Mouse (Mus musculus): ENCODE results near the gene Fxyd2. TPM values are rescaled to one million over a fixed set of nuclear protein-coding genes. Genes with fewer than 3 reads are reported as not detected.

Fxyd2 gene
- 1.2 and 1.7 TPM in 2 replicates for polyA plus RNA-seq (2015; fragmentation: Nextera tagmentation; extraction: Ambion mirVana)

DNA sequence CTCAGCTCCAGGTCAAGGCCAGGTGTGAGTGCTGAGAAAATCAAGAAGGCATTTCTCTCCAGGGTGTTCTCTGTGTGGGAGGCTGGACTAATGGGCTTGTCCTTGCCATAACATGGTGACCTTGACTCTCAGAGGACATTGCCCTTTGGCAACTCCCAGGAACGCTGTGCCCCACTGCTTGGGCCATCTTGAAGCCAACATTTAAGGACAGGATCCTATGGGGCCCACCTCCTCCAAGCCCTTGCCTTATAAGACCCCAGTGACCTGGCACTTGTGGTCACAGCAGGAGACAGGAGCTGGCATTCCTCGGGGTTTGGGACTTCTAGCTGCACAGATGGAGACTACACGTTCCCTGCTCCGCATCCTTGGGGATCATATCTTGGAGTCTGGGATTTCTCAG is at the start of gene Fxyd2:
Gene Fxyd2 (plus strand): TSS at position 236 of the 400 bp plus-strand sequence.
- peaks cover 4% of the 10 kb centered on the region; the same call in 1 of the 2 replicates for H3K27me3 ChIP-seq (replicated peaks; ENCODE audit: control insufficient read depth, insufficient read depth, low read length)
- WGBS = 83% methylated on average over 4 of the region's 4 CpGs
- H3K4me3 ChIP-seq (ENCODE audit: low read depth, low read length) = no peak within 1 kb of the TSS
- H3K4me1 ChIP-seq (replicated peaks; ENCODE audit: control insufficient read depth, insufficient read depth, low read length) = no peaks in the 10 kb centered on the region
- ATAC-seq = no peak
- H3K36me3 ChIP-seq (ENCODE audit: control insufficient read depth, insufficient read depth) = no peaks in the 10 kb centered on the region
- no peak within 1 kb of the TSS for H3K27ac ChIP-seq (ENCODE audit: low read depth, low read length)
- TF ChIP-seq CTCF (IDR thresholded peaks at IDR 0.05; ENCODE audit: low read depth) = no peak
- no peaks in the 10 kb centered on the region for H3K9me3 ChIP-seq (ENCODE audit: control insufficient read depth)
- H3K4me2 ChIP-seq (replicated peaks; ENCODE audit: low read depth) = no peak within 1 kb of the TSS
- H3K9ac ChIP-seq (ENCODE audit: low read depth, low read length) = no peak within 1 kb of the TSS

DNA sequence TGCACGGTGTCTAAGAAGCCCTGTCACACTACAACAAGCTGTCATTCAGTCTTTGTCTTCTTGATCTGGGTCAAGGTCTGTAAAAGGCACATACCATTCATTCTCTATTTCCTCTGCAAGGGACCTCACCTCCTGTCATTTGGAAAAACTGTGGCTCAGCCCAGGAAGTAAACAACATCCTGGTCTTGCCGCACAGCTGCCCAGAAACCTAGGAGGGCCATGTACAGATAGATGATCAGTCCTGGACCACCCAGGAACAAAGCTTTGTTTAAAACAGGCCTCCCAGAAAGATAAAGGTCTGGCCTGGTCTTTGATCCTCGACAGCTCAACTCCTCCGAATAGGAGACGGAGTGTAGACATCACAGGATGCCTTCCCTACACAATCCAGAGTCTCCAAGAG is 49.6 kb upstream of the Fxyd2 start:
- Histone ChIP-seq H3K27me3 (replicated peaks; ENCODE audit: control insufficient read depth, insufficient read depth, low read length) (no peaks in the 10 kb centered on the region), H3K4me1 (replicated peaks; ENCODE audit: control insufficient read depth, insufficient read depth, low read length) (no peaks in the 10 kb centered on the region), H3K9me3 (ENCODE audit: control insufficient read depth) (no peaks in the 10 kb centered on the region), H3K4me3 (ENCODE audit: low read depth, low read length) (no peak overlapping the region), H3K4me2 (replicated peaks; ENCODE audit: low read depth) (no peak overlapping the region), H3K9ac (ENCODE audit: low read depth, low read length) (no peak overlapping the region), H3K27ac (ENCODE audit: low read depth, low read length) (no peak overlapping the region), H3K36me3 (ENCODE audit: control insufficient read depth, insufficient read depth) (no peaks in the 10 kb centered on the region)
- WGBS = 26% methylated on average over 5 of the region's 5 CpGs
- no peak for ATAC-seq
- no peak for TF ChIP-seq CTCF (IDR thresholded peaks at IDR 0.05; ENCODE audit: low read depth)

DNA sequence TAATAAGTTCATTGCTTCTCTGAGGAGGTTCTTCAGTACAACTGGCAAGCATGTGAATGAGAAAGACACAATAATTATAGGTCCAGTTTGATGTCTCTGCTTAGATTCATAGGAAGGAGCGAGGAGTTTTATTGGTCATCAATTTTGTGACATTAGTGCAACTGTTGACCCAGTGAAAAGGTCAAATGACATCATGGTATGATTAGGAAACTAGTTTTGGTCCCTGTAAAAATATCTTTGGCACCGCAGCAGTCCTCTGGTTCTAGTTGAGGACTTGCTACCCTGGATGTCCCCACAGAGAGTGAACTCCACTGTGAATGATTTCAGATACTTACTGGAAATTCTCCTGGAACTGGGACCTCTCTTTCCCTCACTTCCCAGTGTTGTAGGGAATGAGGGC is 44.3 kb upstream of the Fxyd2 start:
- Histone ChIP-seq H3K4me1 (replicated peaks; ENCODE audit: control insufficient read depth, insufficient read depth, low read length) (no peaks in the 10 kb centered on the region), H3K27me3 (replicated peaks; ENCODE audit: control insufficient read depth, insufficient read depth, low read length) (no peaks in the 10 kb centered on the region), H3K4me2 (replicated peaks; ENCODE audit: low read depth) (no peak overlapping the region), H3K9ac (ENCODE audit: low read depth, low read length) (no peak overlapping the region), H3K9me3 (ENCODE audit: control insufficient read depth) (no peaks in the 10 kb centered on the region), H3K27ac (ENCODE audit: low read depth, low read length) (no peak overlapping the region), H3K4me3 (ENCODE audit: low read depth, low read length) (no peak overlapping the region), H3K36me3 (ENCODE audit: control insufficient read depth, insufficient read depth) (no peaks in the 10 kb centered on the region)
- TF ChIP-seq CTCF (IDR thresholded peaks at IDR 0.05; ENCODE audit: low read depth) = no peak
- WGBS = 81% methylated on average over 2 of the region's 2 CpGs
- no peak for ATAC-seq

DNA sequence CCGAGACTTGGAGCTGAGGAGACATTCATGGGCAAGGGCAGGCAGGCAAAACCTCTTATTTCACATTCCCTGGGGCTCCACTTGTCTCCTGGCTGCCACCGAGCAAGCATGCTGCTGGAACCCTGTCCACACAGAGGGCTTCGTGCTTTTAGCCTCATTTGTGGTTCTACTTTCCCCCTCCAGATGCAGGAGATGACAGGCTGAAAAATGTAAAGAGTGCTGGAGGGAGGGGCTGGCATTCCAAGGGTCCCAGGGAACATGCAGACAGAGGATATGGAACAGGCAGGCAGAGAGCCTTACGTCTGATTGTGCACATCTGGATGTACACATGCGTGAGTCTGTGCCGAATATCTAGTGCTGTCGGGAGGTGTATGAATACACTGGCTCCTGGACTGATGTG is 41.1 kb upstream of the Fxyd2 start:
- WGBS = 55% methylated on average over 7 of the region's 7 CpGs
- H3K4me1 ChIP-seq (replicated peaks; ENCODE audit: control insufficient read depth, insufficient read depth, low read length) = no peaks in the 10 kb centered on the region
- no peaks in the 10 kb centered on the region for H3K36me3 ChIP-seq (ENCODE audit: control insufficient read depth, insufficient read depth)
- TF ChIP-seq CTCF (IDR thresholded peaks at IDR 0.05; ENCODE audit: low read depth) = no peak
- no peak for ATAC-seq
- no peak overlapping the region for H3K4me2 ChIP-seq (replicated peaks; ENCODE audit: low read depth)
- H3K9ac ChIP-seq (ENCODE audit: low read depth, low read length) = no peak overlapping the region
- H3K27me3 ChIP-seq (replicated peaks; ENCODE audit: control insufficient read depth, insufficient read depth, low read length) = no peaks in the 10 kb centered on the region
- H3K4me3 ChIP-seq (ENCODE audit: low read depth, low read length) = no peak overlapping the region
- no peak overlapping the region for H3K27ac ChIP-seq (ENCODE audit: low read depth, low read length)
- no peaks in the 10 kb centered on the region for H3K9me3 ChIP-seq (ENCODE audit: control insufficient read depth)

DNA sequence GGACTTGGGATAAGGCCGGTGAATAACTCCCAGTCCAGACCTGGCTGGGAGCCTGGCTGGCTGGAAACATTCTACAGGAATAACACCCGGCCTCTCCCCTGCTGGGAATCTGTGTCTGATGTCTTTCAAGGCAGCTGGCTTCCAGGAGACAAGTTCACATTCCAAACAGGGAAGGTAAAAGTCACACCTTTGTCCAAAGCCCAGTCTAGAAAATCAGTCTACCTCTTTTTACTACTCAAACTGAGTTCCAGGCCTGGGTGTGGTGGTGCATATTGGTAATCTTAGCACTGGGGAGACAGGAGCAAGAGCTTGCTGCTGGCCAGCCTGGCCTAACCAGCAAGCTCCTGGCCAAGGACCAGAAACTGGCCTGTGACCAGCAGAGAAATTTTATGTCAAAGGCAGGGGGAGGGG is 37.4 kb upstream of the Fxyd2 start:
- no peak overlapping the region for H3K4me2 ChIP-seq (replicated peaks; ENCODE audit: low read depth)
- no peak overlapping the region for H3K27ac ChIP-seq (ENCODE audit: low read depth, low read length)
- no peak overlapping the region for H3K9ac ChIP-seq (ENCODE audit: low read depth, low read length)
- no peaks in the 10 kb centered on the region for H3K4me1 ChIP-seq (replicated peaks; ENCODE audit: control insufficient read depth, insufficient read depth, low read length)
- no peaks in the 10 kb centered on the region for H3K27me3 ChIP-seq (replicated peaks; ENCODE audit: control insufficient read depth, insufficient read depth, low read length)
- no peak for TF ChIP-seq CTCF (IDR thresholded peaks at IDR 0.05; ENCODE audit: low read depth)
- H3K9me3 ChIP-seq (ENCODE audit: control insufficient read depth) = no peaks in the 10 kb centered on the region
- WGBS = 27% methylated on average over 2 of the region's 2 CpGs
- ATAC-seq = no peak
- H3K4me3 ChIP-seq (ENCODE audit: low read depth, low read length) = no peak overlapping the region
- H3K36me3 ChIP-seq (ENCODE audit: control insufficient read depth, insufficient read depth) = no peaks in the 10 kb centered on the region

DNA sequence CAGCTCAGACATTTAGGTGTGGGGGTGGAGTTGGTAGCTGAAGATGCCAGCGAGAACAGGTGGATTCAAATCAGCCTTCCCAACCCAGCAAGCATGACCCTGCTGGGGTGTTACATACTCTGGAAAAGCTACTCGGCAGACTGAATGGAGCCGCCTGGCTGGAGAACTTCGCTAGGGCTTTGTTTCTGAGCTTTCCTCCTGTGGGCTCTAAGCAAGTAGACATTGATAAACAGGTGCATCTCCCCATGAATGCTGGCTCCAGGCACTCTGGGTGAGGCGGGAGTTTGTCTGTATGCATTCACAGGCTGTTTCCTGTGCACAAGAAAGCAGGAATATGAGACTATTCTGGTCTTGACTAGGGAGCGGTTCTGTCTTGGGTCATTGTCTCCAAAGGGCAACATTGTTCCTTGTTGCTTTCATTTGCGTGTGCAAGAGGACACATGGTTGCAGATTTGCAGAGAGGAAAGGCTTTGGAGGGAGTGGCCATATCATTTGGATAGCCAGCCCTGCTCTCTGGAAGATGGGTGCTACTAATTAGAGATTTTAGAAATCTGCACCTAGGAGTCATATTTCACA is 35.7 kb upstream of the Fxyd2 start:
- TF ChIP-seq CTCF (IDR thresholded peaks at IDR 0.05; ENCODE audit: low read depth) = no peak
- Histone ChIP-seq H3K27ac (ENCODE audit: low read depth, low read length) (no peak overlapping the region), H3K27me3 (replicated peaks; ENCODE audit: control insufficient read depth, insufficient read depth, low read length) (no peaks in the 10 kb centered on the region), H3K4me1 (replicated peaks; ENCODE audit: control insufficient read depth, insufficient read depth, low read length) (no peaks in the 10 kb centered on the region), H3K4me2 (replicated peaks; ENCODE audit: low read depth) (no peak overlapping the region), H3K9ac (ENCODE audit: low read depth, low read length) (no peak overlapping the region), H3K9me3 (ENCODE audit: control insufficient read depth) (no peaks in the 10 kb centered on the region), H3K4me3 (ENCODE audit: low read depth, low read length) (no peak overlapping the region), H3K36me3 (ENCODE audit: control insufficient read depth, insufficient read depth) (no peaks in the 10 kb centered on the region)
- no peak for ATAC-seq
- 62% methylated on average over 7 of the region's 7 CpGs for WGBS

DNA sequence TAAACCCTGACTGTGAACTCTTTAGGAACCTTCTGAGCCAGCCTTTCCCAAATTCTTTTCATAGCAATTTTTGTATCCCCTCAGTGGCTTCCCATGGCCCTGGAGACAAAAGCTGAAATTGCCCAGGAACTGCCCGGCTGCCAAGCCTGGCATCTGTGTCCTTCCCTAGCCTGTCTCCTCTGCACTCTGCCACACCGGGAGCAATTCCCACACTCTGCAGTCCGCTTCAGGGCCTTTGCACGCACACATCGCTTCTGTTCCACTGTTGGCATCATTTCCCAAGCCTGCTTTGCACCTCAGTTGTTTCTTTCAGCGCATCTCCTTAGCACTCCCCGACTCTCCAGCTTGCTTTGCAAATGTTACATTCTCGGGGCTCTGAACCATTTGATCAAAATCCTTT is 31.8 kb upstream of the Fxyd2 start:
- Histone ChIP-seq H3K27ac (ENCODE audit: low read depth, low read length) (no peak overlapping the region), H3K4me1 (replicated peaks; ENCODE audit: control insufficient read depth, insufficient read depth, low read length) (no peaks in the 10 kb centered on the region), H3K4me3 (ENCODE audit: low read depth, low read length) (no peak overlapping the region), H3K9me3 (ENCODE audit: control insufficient read depth) (no peaks in the 10 kb centered on the region), H3K4me2 (replicated peaks; ENCODE audit: low read depth) (no peak overlapping the region), H3K27me3 (replicated peaks; ENCODE audit: control insufficient read depth, insufficient read depth, low read length) (peaks cover 16% of the 10 kb centered on the region), H3K9ac (ENCODE audit: low read depth, low read length) (no peak overlapping the region), H3K36me3 (ENCODE audit: control insufficient read depth, insufficient read depth) (no peaks in the 10 kb centered on the region)
- ATAC-seq = no peak
- WGBS = 67% methylated on average over 8 of the region's 8 CpGs
- no peak for TF ChIP-seq CTCF (IDR thresholded peaks at IDR 0.05; ENCODE audit: low read depth)

All from intestine, postnatal 0 days (tissue).